Mouse (Mus musculus) limb, embryonic 13.5 days (tissue): Measurements from ENCODE around the gene Lypla2. TPM values are rescaled to one million over a fixed set of nuclear protein-coding genes. Genes with fewer than 3 reads are reported as not detected.

Experiments
- ATAC-seq: fragments of 200-750 bp; cut with Nextera tagmentation; 2 replicates; pipeline ENCODE4 v1.8.0; 2017; ENCODE audit warnings: low read depth, moderate number of reproducible peaks, moderate TSS enrichment; ENCODE audit not compliant: low FRiP score
- H3K27ac ChIP-seq: fragments of 300-500 bp; sonication (generic); 2 replicates; pipeline ENCODE4 v1.5.1; 2015; ENCODE audit warnings: inconsistent platforms, mild to moderate bottlenecking, moderate library complexity
- H3K27me3 ChIP-seq: fragments of 300-500 bp; sonication (generic); 2 replicates; pipeline ENCODE4 v1.6.1; 2015; ENCODE audit warnings: mild to moderate bottlenecking, inconsistent platforms
- H3K36me3 ChIP-seq: fragments of 300-500 bp; sonication (generic); 2 replicates; pipeline ENCODE4 v1.6.1; 2015; ENCODE audit warnings: inconsistent platforms, mild to moderate bottlenecking, moderate library complexity
- H3K4me1 ChIP-seq: fragments of 300-500 bp; sonication (generic); 2 replicates; pipeline ENCODE4 v1.6.1; 2015; ENCODE audit warnings: inconsistent platforms
- H3K4me2 ChIP-seq: fragments of 300-500 bp; sonication (generic); replicated peaks from 2 replicates; pipeline ENCODE4 v1.6.1; 2015; ENCODE audit warnings: inconsistent platforms, mild to moderate bottlenecking, moderate library complexity
- H3K4me3 ChIP-seq: fragments of 300-500 bp; sonication (generic); 2 replicates; pipeline ENCODE4 v1.5.1; 2015; ENCODE audit warnings: moderate library complexity, mild to moderate bottlenecking, inconsistent platforms
- H3K9ac ChIP-seq: fragments of 300-500 bp; sonication (generic); 2 replicates; pipeline ENCODE4 v1.6.1; 2015; ENCODE audit warnings: mild to moderate bottlenecking, inconsistent platforms
- H3K9me3 ChIP-seq: fragments of 300-500 bp; sonication (generic); 2 replicates; pipeline ENCODE4 v1.6.1; 2016; ENCODE audit warnings: inconsistent platforms
- WGBS: fragments of 180-500 bp; shearing (Covaris S2); methylation state at CpG from one replicate; pipeline ENCODE4 v1.1.7; 2015; 5-methylcytosine and 5-hydroxymethylcytosine counted together
- polyA plus RNA-seq: library from polyadenylated mRNA; unstranded; fragments of >200 nt; fragmentation: Nextera tagmentation; extraction: Ambion mirVana; gene quantifications from 2 replicates; pipeline ENCODE4 v1.2.1, GENCODE M21; 2015

The Lypla2 gene
- polyA plus RNA-seq, 1 experiment from 2014 or later: 121 TPM

- Histone ChIP-seq H3K36me3 (peaks cover 41% of the 10 kb centered on the region), H3K9me3 (no peaks in the 10 kb centered on the region), H3K27me3 (no peaks in the 10 kb centered on the region), H3K4me3 (no peak overlapping the region), H3K4me2 (no peak overlapping the region), H3K27ac (no peak overlapping the region), H3K9ac (no peak overlapping the region), H3K4me1 (peaks cover 10% of the 10 kb centered on the region)
- 88% methylated on average over 2 of the region's 2 CpGs for WGBS
- no peak for ATAC-seq
These were observed 48.0 kb downstream of the Lypla2 start for GRCm38 (mm10) chr4:135924418-135924817.

GRCm38 (mm10) chr4:135922190-135922589 lies 50.2 kb downstream of the Lypla2 start:
- 88% methylated on average over 1 of the region's 1 CpGs for WGBS
- Histone ChIP-seq H3K4me3 (peak overlapping the region; percentile 80), H3K36me3 (peaks cover 35% of the 10 kb centered on the region), H3K9me3 (no peaks in the 10 kb centered on the region), H3K27me3 (no peaks in the 10 kb centered on the region), H3K4me1 (peaks cover 10% of the 10 kb centered on the region), H3K4me2 (peak overlapping the region; percentile 91), H3K9ac (peak overlapping the region; percentile 84; the same call in 1 of the 2 replicates), H3K27ac (0 out of 2 replicates have a peak overlapping the region, but pooled peaks have one; percentile 77)
- no peak for ATAC-seq

GRCm38 (mm10) chr4:135921257-135922120 lies 50.9 kb downstream of the Lypla2 start:
- Histone ChIP-seq H3K4me3 (peak overlapping the region; percentile 80), H3K27me3 (no peaks in the 10 kb centered on the region), H3K4me1 (peaks cover 10% of the 10 kb centered on the region), H3K9me3 (no peaks in the 10 kb centered on the region), H3K27ac (peak overlapping the region; percentile 77), H3K4me2 (peak overlapping the region; percentile 91), H3K9ac (peak overlapping the region; percentile 84), H3K36me3 (peaks cover 29% of the 10 kb centered on the region)
- ATAC-seq: no peak
- 4% methylated on average over 26 of the region's 26 CpGs for WGBS

- peak within 1 kb of the TSS; percentile 84 for H3K9ac ChIP-seq
- no peaks in the 10 kb centered on the region for H3K27me3 ChIP-seq
- peak within 1 kb of the TSS; percentile 77 for H3K27ac ChIP-seq
- peaks cover 23% of the 10 kb centered on the region for H3K36me3 ChIP-seq
- ATAC-seq: peak; percentile 97
- WGBS: 1% methylated on average over 60 of the region's 60 CpGs
- H3K9me3 ChIP-seq: no peaks in the 10 kb centered on the region
- peaks cover 10% of the 10 kb centered on the region for H3K4me1 ChIP-seq
- H3K4me2 ChIP-seq: peak within 1 kb of the TSS; percentile 91
- peak within 1 kb of the TSS; percentile 80 for H3K4me3 ChIP-seq
These were observed 51.9 kb downstream of the Lypla2 start, which contains the start of gene Fuca1 for GRCm38 (mm10) chr4:135920304-135921241. Fuca1 (plus strand) TSS chr4:135920735.

DNA sequence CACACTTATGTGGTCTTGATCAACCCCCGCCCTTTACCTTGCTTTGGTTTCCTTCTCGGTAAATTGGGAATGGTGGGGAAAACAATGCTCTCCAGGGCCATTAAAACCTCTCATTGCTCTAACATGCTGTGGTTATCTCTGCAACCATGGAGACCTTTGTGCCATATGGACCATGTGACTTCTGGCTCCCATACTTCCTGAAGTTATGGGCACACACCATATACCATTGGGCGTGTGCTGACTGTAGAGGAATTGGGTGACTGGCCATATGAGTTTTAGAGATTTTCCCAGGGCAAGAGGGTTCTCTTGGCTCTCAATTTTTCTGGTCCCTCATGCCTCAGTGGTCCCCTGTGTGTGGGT lies 53.2 kb downstream of the Lypla2 start:
- ATAC-seq: no peak
- no peaks in the 10 kb centered on the region for H3K27me3 ChIP-seq
- no peaks in the 10 kb centered on the region for H3K9me3 ChIP-seq
- peaks cover 10% of the 10 kb centered on the region for H3K4me1 ChIP-seq
- H3K36me3 ChIP-seq: peaks cover 12% of the 10 kb centered on the region
- H3K4me3 ChIP-seq: no peak overlapping the region
- H3K4me2 ChIP-seq: no peak overlapping the region
- WGBS: 94% methylated on average over 3 of the region's 3 CpGs
- H3K9ac ChIP-seq: no peak overlapping the region
- no peak overlapping the region for H3K27ac ChIP-seq

DNA sequence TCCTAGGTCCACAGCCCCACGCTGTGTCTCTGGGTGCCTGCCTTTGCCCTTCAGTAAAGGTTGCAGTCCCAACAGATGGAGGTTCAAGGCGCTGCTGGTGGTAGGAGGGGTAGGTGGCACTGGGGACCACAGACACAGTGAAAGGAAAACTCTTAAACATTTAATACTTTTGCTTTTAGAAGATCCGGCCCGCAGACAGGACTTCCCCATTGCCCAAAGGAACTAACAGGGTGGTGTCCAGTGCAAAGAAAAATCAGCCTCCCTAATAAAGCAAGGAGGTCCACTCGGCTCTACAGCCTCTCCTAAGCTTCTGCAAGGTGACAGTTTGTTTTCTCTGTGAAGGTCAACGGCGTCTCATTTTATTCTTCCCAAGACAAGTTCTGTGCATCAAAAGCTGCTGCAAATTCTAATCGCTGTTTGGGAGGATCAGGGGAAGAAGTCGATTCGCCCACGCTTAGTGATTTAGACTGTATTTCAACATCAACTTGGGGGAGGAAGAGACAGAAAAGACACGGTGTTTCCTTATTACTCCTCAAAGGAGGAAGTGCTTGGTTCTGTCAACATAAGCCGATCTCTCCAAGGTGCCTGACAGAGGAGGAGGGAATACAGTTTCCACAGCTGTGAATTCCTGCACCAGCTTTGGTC lies 53.7 kb downstream of the Lypla2 start:
- no peak overlapping the region for H3K27ac ChIP-seq
- H3K4me3 ChIP-seq: no peak overlapping the region
- peaks cover 9% of the 10 kb centered on the region for H3K36me3 ChIP-seq
- no peak overlapping the region for H3K9ac ChIP-seq
- ATAC-seq: no peak
- H3K27me3 ChIP-seq: no peaks in the 10 kb centered on the region
- H3K9me3 ChIP-seq: no peaks in the 10 kb centered on the region
- H3K4me1 ChIP-seq: peaks cover 10% of the 10 kb centered on the region
- 87% methylated on average over 13 of the region's 13 CpGs for WGBS
- H3K4me2 ChIP-seq: no peak overlapping the region

Other genes with a start within 250 kb of the Lypla2 start
- 0.08 TPM in 1 of 2 replicates, not detected in the other for gene Il22ra1, start 244.5 kb downstream of the Lypla2 start, polyA plus RNA-seq
- 4.8 and 5.4 TPM in 2 replicates for gene Myom3, start 212.9 kb downstream of the Lypla2 start, polyA plus RNA-seq
- 323 and 330 TPM in 2 replicates for gene Srsf10, start 116.9 kb downstream of the Lypla2 start, polyA plus RNA-seq
- gene Pnrc2, start 98.8 kb downstream of the Lypla2 start, polyA plus RNA-seq: 192 and 195 TPM in 2 replicates
- gene Cnr2, start 77.2 kb downstream of the Lypla2 start, polyA plus RNA-seq: 0.32 and 0.51 TPM in 2 replicates
- gene Fuca1, start 51.9 kb downstream of the Lypla2 start, polyA plus RNA-seq: 69.0 and 73.8 TPM in 2 replicates
- 89.8 and 93.5 TPM in 2 replicates for gene Hmgcl, start 26.2 kb downstream of the Lypla2 start, polyA plus RNA-seq
- 49.1 and 51.9 TPM in 2 replicates for gene Gale, start 8.9 kb downstream of the Lypla2 start, polyA plus RNA-seq
- gene Pithd1, start 14.6 kb upstream of the Lypla2 start, polyA plus RNA-seq: 57.0 and 58.7 TPM in 2 replicates
- 41.1 and 45.1 TPM in 2 replicates for gene Eloa, start 49.1 kb upstream of the Lypla2 start, polyA plus RNA-seq
- gene Rpl11, start 80.8 kb upstream of the Lypla2 start, polyA plus RNA-seq: 481 and 500 TPM in 2 replicates
- 736 and 770 TPM in 2 replicates for gene Id3, start 170.9 kb upstream of the Lypla2 start, polyA plus RNA-seq
- 7.9 and 8.7 TPM in 2 replicates for gene E2f2, start 199.8 kb upstream of the Lypla2 start, polyA plus RNA-seq
- gene Asap3, start 233.7 kb upstream of the Lypla2 start, polyA plus RNA-seq: 15.1 and 16.4 TPM in 2 replicates